Mouse (Mus musculus) CD4-positive, CD25-positive, alpha-beta regulatory T cell (primary cell): ENCODE data around the gene Rasa4. TPM values are rescaled to one million over a fixed set of nuclear protein-coding genes. Genes with fewer than 3 reads are reported as not detected.

Experiments
- polyA plus RNA-seq: library from polyadenylated mRNA; unstranded; fragments of 100-300 nt; shearing (Covaris generic); gene quantifications from one replicate; pipeline ENCODE4 v1.2.1, GENCODE M21; 2017

The Rasa4 gene
- 2.4 TPM for polyA plus RNA-seq

DNA sequence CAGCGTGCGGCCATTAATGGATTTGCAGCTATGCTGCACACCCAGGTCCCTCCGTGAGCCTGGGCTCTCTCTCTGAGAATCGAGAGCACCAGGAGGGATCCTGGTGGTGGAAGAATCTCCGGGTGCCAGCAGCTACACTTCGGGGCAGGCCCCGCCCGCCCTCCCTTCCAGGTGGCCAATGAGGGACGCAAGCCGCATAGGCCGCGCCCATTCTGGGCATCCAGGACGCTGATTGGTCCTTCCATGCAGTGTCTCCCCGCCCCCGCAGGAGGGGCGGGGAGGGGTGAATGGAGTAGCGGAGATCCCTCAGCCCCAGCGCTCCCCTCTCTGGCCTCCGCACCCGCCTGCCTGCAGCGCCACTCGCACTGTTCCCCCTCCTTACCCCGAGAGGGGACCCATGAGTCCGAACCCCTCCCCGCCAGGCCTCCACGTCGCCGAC lies at the start of gene Rasa4:
Gene Rasa4, plus strand, starts transcription at position 248 of the 439 bp plus-strand sequence.

DNA sequence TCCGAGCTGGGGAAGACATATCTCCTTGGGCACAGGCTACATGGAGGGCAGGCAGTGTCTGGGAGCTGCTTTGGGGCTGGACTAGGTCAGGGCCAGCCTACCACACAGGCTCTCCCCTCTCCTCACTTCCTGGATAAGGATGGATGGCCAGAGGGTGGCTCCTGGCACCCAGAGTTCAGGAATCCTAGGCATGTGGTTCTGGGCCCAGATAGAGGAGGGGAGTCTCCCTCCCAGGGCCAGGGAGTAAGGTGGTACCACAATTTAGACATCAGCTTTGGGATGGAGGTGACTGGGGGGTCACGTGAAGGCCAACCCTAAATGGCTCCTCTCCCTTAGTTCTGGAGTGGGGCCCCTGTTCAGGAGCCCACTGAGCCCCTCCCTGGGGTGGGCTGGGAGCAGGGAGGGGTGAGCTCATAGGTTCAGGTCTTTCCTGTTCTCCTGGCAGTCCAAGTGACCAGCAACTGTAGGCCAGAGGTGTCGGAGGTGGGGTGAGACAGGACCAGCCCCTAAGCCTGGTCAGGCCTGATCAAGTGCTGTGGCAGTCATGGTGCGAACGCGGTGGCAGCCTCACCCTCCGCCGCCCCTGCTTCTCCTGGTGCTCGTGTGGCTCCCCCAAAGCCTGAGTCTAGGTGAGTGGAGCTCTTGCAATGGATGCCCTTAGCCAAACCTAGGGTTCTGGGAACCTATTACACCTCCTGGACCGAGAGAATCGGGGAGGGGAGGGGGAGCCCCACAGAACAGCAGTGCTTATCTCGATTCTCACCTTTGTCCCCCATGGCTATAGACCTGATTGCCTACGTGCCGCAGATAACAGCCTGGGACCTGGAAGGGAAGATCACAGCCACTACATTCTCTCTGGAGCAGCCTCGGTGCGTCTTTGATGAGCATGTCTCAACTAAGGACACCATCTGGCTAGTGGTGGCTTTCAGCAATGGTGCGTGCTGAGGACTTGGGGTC lies 45.2 kb upstream of the Rasa4 start, which contains the start of gene Upk3b:
Gene Upk3b, plus strand, starts transcription at position 239 of the 957 bp plus-strand sequence.

DNA sequence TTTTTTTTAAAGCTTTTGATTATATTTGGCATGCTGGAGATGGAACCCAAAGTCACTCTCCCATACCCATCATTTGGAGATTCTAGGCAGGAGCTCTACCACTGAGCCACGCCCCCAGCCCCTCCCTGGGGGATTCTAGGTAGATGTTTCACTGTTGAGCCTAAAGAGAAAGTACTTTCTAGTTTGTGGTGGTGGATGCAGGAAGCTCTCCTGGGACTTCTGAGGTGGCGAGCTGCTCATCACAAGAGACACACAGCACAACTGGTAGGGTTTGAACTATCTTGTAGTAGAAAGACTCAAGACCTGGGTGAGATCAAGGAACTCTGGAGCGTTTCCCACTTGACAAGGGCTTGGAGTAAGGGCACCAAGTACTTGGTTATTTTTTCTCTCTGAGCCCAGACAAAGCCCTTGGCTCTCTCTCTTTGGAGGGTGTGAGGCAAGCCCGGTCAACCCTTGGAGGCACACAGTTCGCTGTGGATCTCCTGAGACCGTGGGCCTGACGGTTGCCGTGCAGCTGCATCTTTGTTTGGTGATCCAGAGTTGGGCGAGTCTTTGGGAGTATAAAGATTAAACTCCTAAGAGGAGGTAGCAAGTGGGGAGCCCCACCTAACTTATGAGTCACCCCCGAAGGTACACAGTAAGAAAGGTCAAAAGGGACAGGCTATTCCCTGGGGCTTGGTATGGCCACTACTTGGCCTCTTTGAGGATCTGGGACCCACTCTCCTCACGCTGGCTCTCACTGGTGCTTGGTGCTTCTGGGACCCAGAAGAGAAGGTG lies 29.2 kb upstream of the Rasa4 start, which contains the start of gene Upk3bl:
Gene Upk3bl, plus strand, starts transcription at position 192 of the 777 bp plus-strand sequence.

DNA sequence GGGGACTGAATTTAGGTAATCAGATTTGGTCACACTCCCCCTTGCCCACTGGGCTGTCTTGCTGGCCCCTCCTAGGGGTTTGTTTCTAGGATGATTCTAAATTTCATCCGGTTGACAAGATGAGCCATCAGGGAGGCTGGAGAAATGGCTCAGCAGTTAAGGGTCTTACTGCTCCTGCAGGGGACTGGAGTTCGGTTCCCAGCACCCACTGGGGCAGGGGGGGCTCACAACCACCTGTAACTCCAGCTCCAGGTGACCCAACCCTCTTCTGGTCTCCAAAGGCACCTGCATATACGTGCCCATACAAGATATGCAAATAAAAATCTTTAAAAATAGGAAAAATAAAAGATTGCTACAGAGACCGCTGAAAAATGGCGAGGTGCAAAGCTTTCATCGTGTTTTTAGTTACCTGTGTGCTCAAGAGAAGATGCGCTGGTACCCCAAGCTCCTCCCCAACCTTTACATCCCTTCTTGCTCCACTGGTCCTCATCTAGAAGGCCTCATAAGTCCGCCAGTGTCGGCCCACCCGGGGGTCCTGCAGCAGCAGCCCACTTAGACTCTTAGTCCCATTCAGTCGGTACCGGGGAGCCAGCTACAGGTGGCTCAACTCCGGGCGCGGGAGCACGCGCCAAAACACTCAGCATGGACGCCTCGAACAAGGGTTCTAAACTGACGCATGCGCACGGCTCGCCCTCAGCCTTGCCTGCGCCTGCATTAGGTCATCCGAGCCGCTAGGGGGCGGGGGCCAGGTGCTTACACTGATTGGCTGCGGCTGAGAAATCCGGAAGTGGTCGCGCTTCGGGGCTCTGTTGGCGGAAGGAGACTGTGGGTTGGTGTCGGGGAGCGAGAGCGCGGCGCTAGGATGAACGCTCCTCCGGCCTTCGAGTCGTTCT lies 32.4 kb downstream of the Rasa4 start, which contains the start of gene Polr2j:
Gene Polr2j, plus strand, starts transcription at position 741 of the 893 bp plus-strand sequence.

DNA sequence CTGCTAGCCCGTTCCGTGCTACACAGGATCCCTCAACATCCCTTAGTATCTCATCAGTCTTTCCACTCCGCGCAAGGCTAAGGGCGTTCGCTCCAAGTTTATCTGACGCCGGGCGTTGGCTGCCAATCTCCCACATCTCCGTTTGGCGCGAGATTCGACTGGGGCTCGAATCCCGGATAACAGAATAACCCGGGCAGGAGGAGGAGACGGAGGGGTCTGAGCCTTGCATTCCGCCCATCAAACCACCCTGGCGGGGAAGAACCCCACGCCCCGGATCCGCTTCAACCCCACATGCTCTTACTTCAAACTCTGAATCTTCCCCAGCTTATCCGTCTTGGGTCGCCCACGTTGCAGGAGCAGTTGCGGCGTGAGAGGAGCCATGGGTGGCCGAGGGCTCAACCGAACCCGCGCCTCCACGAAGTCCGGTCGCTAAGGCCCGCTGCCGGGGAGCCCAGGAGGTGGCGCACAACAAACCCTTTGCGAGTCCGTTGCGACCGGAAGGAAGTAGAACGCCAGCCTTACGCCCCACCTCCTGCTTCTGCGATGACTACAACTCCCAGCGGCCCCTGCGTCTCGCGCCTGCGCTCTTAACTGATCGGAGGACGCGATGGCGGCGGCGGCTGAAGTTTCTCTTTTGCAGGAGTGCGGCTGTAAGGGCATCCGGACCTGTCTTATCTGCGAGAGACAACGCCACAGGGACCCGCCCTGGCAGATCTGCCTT lies 52.0 kb downstream of the Rasa4 start, which contains the start of the genes Lrwd1 and Alkbh4:
Gene Lrwd1, minus strand, starts transcription at position 504 of the 721 bp plus-strand sequence.
Gene Alkbh4, plus strand, starts transcription at position 576 of the 721 bp plus-strand sequence.

Other genes with a start within 250 kb of the Rasa4 start
- gene Hspb1, start 196.0 kb upstream of the Rasa4 start, polyA plus RNA-seq, result 2.0 TPM
- 53.7 TPM for gene Ywhag, start 149.3 kb upstream of the Rasa4 start, polyA plus RNA-seq
- gene Ssc4d, start 109.4 kb upstream of the Rasa4 start, polyA plus RNA-seq, result 0.81 TPM
- gene Zp3, start 103.8 kb upstream of the Rasa4 start, polyA plus RNA-seq, result not detected
- gene Dtx2, start 89.1 kb upstream of the Rasa4 start, polyA plus RNA-seq, result 23.8 TPM
- gene Upk3b, start 45.4 kb upstream of the Rasa4 start, polyA plus RNA-seq, result not detected
- not detected for gene Upk3bl, start 29.4 kb upstream of the Rasa4 start, polyA plus RNA-seq
- 142 TPM for gene Polr2j, start 32.7 kb downstream of the Rasa4 start, polyA plus RNA-seq
- 50.5 TPM for gene Lrwd1, start 52.2 kb downstream of the Rasa4 start, polyA plus RNA-seq
- 62.5 TPM for gene Alkbh4, start 52.2 kb downstream of the Rasa4 start, polyA plus RNA-seq
- gene Orai2, start 86.8 kb downstream of the Rasa4 start, polyA plus RNA-seq, result 78.1 TPM
- gene Prkrip1, start 115.0 kb downstream of the Rasa4 start, polyA plus RNA-seq, result 41.6 TPM
- 0.49 TPM for gene Sh2b2, start 162.6 kb downstream of the Rasa4 start, polyA plus RNA-seq